Mouse (Mus musculus): Measurements from ENCODE around the gene 6030408B16Rik. TPM values are rescaled to one million over a fixed set of nuclear protein-coding genes. Genes with fewer than 3 reads are reported as not detected.
A peak's percentile ranks its signal among the peaks of the same experiment; 100 is the strongest.
"Not testable (repeated sequence)": the region's sequence is repeated elsewhere in the genome, so short reads cannot be mapped to it uniquely, and the experiment has no call there.

Gene 6030408B16Rik
- polyA plus RNA-seq, 1 experiment, result 0.06 TPM

DNA sequence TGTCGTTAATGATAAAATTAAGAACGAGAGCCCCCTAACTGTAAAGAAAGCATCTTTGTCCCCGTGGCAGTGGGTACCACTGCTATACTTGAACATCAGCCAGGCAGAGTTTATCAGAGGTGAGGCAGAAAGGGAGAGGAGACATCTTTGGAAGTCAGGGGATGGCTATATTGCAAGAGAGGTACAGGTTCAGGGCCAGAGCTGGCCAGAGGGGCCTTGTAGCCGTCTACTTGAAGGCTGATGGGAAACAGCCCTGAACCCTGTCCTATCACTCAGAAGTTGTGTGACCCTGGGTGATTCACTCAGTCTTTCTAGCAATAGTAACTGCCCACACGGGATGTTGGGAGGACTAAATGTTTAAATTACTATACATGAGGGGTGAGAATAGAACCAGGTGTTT is 28.1 kb downstream of the 6030408B16Rik start:
- Histone ChIP-seq H3ac (ENCODE audit: control insufficient read depth, insufficient read length, low read depth) (peak overlapping the region; percentile 26), H3K4me3 (ENCODE audit: insufficient read depth, poor library complexity, severe bottlenecking) (no peak overlapping the region), H3K36me3 (ENCODE audit: control insufficient read depth, insufficient read depth) (no peaks in the 10 kb centered on the region), H3K79me3 (ENCODE audit: low read depth) (no peaks in the 10 kb centered on the region), H3K79me2 (ENCODE audit: control insufficient read depth, insufficient read depth) (no peaks in the 10 kb centered on the region), H3K27me3 (ENCODE audit: control insufficient read depth, insufficient read depth, insufficient read length) (no peaks in the 10 kb centered on the region)
- TF ChIP-seq MYOG (IDR thresholded peaks at IDR 0.05; ENCODE audit: control insufficient read depth, extremely low read depth, insufficient read length) (no peak), MAX (IDR thresholded peaks at IDR 0.05) (no peak), MYOD1 (IDR thresholded peaks at IDR 0.05; ENCODE audit: control insufficient read depth, insufficient read length, low read depth) (no peak), CTCF (IDR thresholded peaks at IDR 0.05; ENCODE audit: control insufficient read depth, insufficient read depth, insufficient read length) (no peak), USF1 (IDR thresholded peaks at IDR 0.05; ENCODE audit: low read depth) (no peak), CEBPB (IDR thresholded peaks at IDR 0.05; ENCODE audit: low read depth) (no peak), FOSL1 (IDR thresholded peaks at IDR 0.05; ENCODE audit: insufficient read depth, low read length, poor library complexity, severe bottlenecking) (no peak)

GRCm38 (mm10) chr15:101322106-101322505 is 29.1 kb downstream of the 6030408B16Rik start:
- TF ChIP-seq USF1 (IDR thresholded peaks at IDR 0.05; ENCODE audit: low read depth) (no peak), MYOG (IDR thresholded peaks at IDR 0.05; ENCODE audit: control insufficient read depth, extremely low read depth, insufficient read length) (no peak), MYOD1 (IDR thresholded peaks at IDR 0.05; ENCODE audit: control insufficient read depth, insufficient read length, low read depth) (no peak), FOSL1 (IDR thresholded peaks at IDR 0.05; ENCODE audit: insufficient read depth, low read length, poor library complexity, severe bottlenecking) (no peak), MAX (IDR thresholded peaks at IDR 0.05) (no peak), CTCF (IDR thresholded peaks at IDR 0.05; ENCODE audit: control insufficient read depth, insufficient read depth, insufficient read length) (no peak), CEBPB (IDR thresholded peaks at IDR 0.05; ENCODE audit: low read depth) (no peak)
- no peaks in the 10 kb centered on the region for H3K79me2 ChIP-seq (ENCODE audit: control insufficient read depth, insufficient read depth)
- H3ac ChIP-seq (ENCODE audit: control insufficient read depth, insufficient read length, low read depth), result no peak overlapping the region
- no peak overlapping the region for H3K4me3 ChIP-seq (ENCODE audit: insufficient read depth, poor library complexity, severe bottlenecking)
- no peaks in the 10 kb centered on the region for H3K79me3 ChIP-seq (ENCODE audit: low read depth)
- no peaks in the 10 kb centered on the region for H3K36me3 ChIP-seq (ENCODE audit: control insufficient read depth, insufficient read depth)
- no peaks in the 10 kb centered on the region for H3K27me3 ChIP-seq (ENCODE audit: control insufficient read depth, insufficient read depth, insufficient read length)

GRCm38 (mm10) chr15:101322640-101323039 is 29.6 kb downstream of the 6030408B16Rik start:
- TF ChIP-seq FOSL1 (IDR thresholded peaks at IDR 0.05; ENCODE audit: insufficient read depth, low read length, poor library complexity, severe bottlenecking) (no peak), MYOD1 (IDR thresholded peaks at IDR 0.05; ENCODE audit: control insufficient read depth, insufficient read length, low read depth) (no peak), CEBPB (IDR thresholded peaks at IDR 0.05; ENCODE audit: low read depth) (no peak), MYOG (IDR thresholded peaks at IDR 0.05; ENCODE audit: control insufficient read depth, extremely low read depth, insufficient read length) (no peak), USF1 (IDR thresholded peaks at IDR 0.05; ENCODE audit: low read depth) (no peak), CTCF (IDR thresholded peaks at IDR 0.05; ENCODE audit: control insufficient read depth, insufficient read depth, insufficient read length) (no peak), MAX (IDR thresholded peaks at IDR 0.05) (no peak)
- H3K27me3 ChIP-seq (ENCODE audit: control insufficient read depth, insufficient read depth, insufficient read length), result no peaks in the 10 kb centered on the region
- no peaks in the 10 kb centered on the region for H3K36me3 ChIP-seq (ENCODE audit: control insufficient read depth, insufficient read depth)
- H3K79me3 ChIP-seq (ENCODE audit: low read depth), result no peaks in the 10 kb centered on the region
- no peaks in the 10 kb centered on the region for H3K79me2 ChIP-seq (ENCODE audit: control insufficient read depth, insufficient read depth)
- no peak overlapping the region for H3K4me3 ChIP-seq (ENCODE audit: insufficient read depth, poor library complexity, severe bottlenecking)
- no peak overlapping the region for H3ac ChIP-seq (ENCODE audit: control insufficient read depth, insufficient read length, low read depth)

GRCm38 (mm10) chr15:101323511-101323910 is 30.5 kb downstream of the 6030408B16Rik start:
- Histone ChIP-seq H3K79me3 (ENCODE audit: low read depth) (no peaks in the 10 kb centered on the region), H3K27me3 (ENCODE audit: control insufficient read depth, insufficient read depth, insufficient read length) (no peaks in the 10 kb centered on the region), H3K4me3 (ENCODE audit: insufficient read depth, poor library complexity, severe bottlenecking) (no peak overlapping the region), H3K36me3 (ENCODE audit: control insufficient read depth, insufficient read depth) (no peaks in the 10 kb centered on the region), H3K79me2 (ENCODE audit: control insufficient read depth, insufficient read depth) (no peaks in the 10 kb centered on the region), H3ac (ENCODE audit: control insufficient read depth, insufficient read length, low read depth) (no peak overlapping the region)
- no peak for TF ChIP-seq CEBPB (IDR thresholded peaks at IDR 0.05; ENCODE audit: low read depth)
- no peak for TF ChIP-seq FOSL1 (IDR thresholded peaks at IDR 0.05; ENCODE audit: insufficient read depth, low read length, poor library complexity, severe bottlenecking)
- TF ChIP-seq CTCF (IDR thresholded peaks at IDR 0.05; ENCODE audit: control insufficient read depth, insufficient read depth, insufficient read length), result no peak
- no peak for TF ChIP-seq MAX (IDR thresholded peaks at IDR 0.05)
- no peak for TF ChIP-seq MYOD1 (IDR thresholded peaks at IDR 0.05; ENCODE audit: control insufficient read depth, insufficient read length, low read depth)
- no peak for TF ChIP-seq MYOG (IDR thresholded peaks at IDR 0.05; ENCODE audit: control insufficient read depth, extremely low read depth, insufficient read length)
- TF ChIP-seq USF1 (IDR thresholded peaks at IDR 0.05; ENCODE audit: low read depth), result no peak

GRCm38 (mm10) chr15:101324409-101324808 is 31.4 kb downstream of the 6030408B16Rik start:
- H3K36me3 ChIP-seq (ENCODE audit: control insufficient read depth, insufficient read depth); H3K4me3 ChIP-seq (ENCODE audit: insufficient read depth, poor library complexity, severe bottlenecking); H3ac ChIP-seq (ENCODE audit: control insufficient read depth, insufficient read length, low read depth); H3K79me3 ChIP-seq (ENCODE audit: low read depth); H3K79me2 ChIP-seq (ENCODE audit: control insufficient read depth, insufficient read depth); H3K27me3 ChIP-seq (ENCODE audit: control insufficient read depth, insufficient read depth, insufficient read length): not testable (repeated sequence)

DNA sequence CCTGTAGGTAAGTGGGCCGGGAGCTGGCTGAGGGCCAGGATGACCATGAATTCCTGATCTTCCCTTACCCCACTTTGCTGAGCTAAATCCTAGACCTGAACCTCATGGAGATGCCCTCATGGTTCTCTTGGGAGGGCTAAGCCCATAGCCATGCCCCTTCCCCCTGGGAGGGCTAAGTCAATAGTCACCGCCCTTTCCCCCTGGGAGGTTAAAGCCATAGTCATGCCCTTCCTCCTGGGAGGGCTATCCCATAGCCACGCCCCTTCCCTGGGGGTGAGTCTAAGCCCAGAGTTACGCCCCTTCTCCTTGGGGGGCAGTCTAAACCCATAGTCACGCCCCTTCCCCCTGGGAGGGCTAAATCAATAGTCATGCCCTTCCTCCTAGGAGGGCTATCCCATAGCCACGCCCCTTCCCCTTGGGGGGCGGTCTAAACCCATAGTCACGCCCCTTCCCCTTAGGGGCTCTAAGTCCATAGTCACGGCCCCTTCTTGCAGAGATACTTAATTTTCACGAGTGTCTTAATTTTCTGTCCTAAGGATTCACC is 33.1 kb downstream of the 6030408B16Rik start:
- Histone ChIP-seq H3K79me2 (ENCODE audit: control insufficient read depth, insufficient read depth) (no peaks in the 10 kb centered on the region), H3K27me3 (ENCODE audit: control insufficient read depth, insufficient read depth, insufficient read length) (no peaks in the 10 kb centered on the region), H3ac (ENCODE audit: control insufficient read depth, insufficient read length, low read depth) (no peak overlapping the region), H3K79me3 (ENCODE audit: low read depth) (no peaks in the 10 kb centered on the region), H3K36me3 (ENCODE audit: control insufficient read depth, insufficient read depth) (no peaks in the 10 kb centered on the region), H3K4me3 (ENCODE audit: insufficient read depth, poor library complexity, severe bottlenecking) (no peak overlapping the region)
- TF ChIP-seq MYOG (IDR thresholded peaks at IDR 0.05; ENCODE audit: control insufficient read depth, extremely low read depth, insufficient read length) (no peak), CEBPB (IDR thresholded peaks at IDR 0.05; ENCODE audit: low read depth) (no peak), USF1 (IDR thresholded peaks at IDR 0.05; ENCODE audit: low read depth) (no peak), FOSL1 (IDR thresholded peaks at IDR 0.05; ENCODE audit: insufficient read depth, low read length, poor library complexity, severe bottlenecking) (no peak), MAX (IDR thresholded peaks at IDR 0.05) (no peak), CTCF (IDR thresholded peaks at IDR 0.05; ENCODE audit: control insufficient read depth, insufficient read depth, insufficient read length) (no peak), MYOD1 (IDR thresholded peaks at IDR 0.05; ENCODE audit: control insufficient read depth, insufficient read length, low read depth) (no peak)

Measured in C2C12 (cell line).